Mouse (Mus musculus): ENCODE data around the gene Tdrd7. TPM values are rescaled to one million over a fixed set of nuclear protein-coding genes. Genes with fewer than 3 reads are reported as not detected.

The Tdrd7 gene
- polyA plus RNA-seq, 1 experiment from 2014 or later, result 23.2 TPM

- ChIA-PET POLR2A (no interaction called here), CTCF (interaction anchor here (2.0 kb wide), 1 partner anchor 10 kb away, joined by 6 read pairs; no protein-coding TSS in a partner anchor)
- ATAC-seq (peak; percentile 68), DNase-seq (ENCODE audit: low read depth, low spot score) (peak; percentile 47)
- in situ Hi-C loops (cut with MboI; ENCODE audit: low pct_unique_long_range_greater_than_20kb), result no loop called here
- no peak for TF ChIP-seq CTCF (IDR thresholded peaks at IDR 0.05)
- no peaks in the 10 kb centered on the region for H3K27me3 ChIP-seq
Measured at GRCm38 (mm10) chr4:46065695-46066340, 100.7 kb downstream of the Tdrd7 start.

- in situ Hi-C loops (cut with MboI; ENCODE audit: low pct_unique_long_range_greater_than_20kb), result no loop called here
- POLR2A ChIA-PET, result no interaction called here
- ATAC-seq (no peak), DNase-seq (ENCODE audit: low read depth, low spot score) (no peak)
- no peaks in the 10 kb centered on the region for H3K27me3 ChIP-seq
- CTCF ChIA-PET, result no interaction called here
- no peak for TF ChIP-seq CTCF (IDR thresholded peaks at IDR 0.05)
Measured at GRCm38 (mm10) chr4:46068060-46068459, 102.9 kb downstream of the Tdrd7 start.

GRCm38 (mm10) chr4:46068573-46068972 lies 103.4 kb downstream of the Tdrd7 start:
- no peak for TF ChIP-seq CTCF (IDR thresholded peaks at IDR 0.05)
- H3K27me3 ChIP-seq, result no peaks in the 10 kb centered on the region
- ChIA-PET CTCF (no interaction called here), POLR2A (no interaction called here)
- in situ Hi-C loops (cut with MboI; ENCODE audit: low pct_unique_long_range_greater_than_20kb), result no loop called here
- ATAC-seq, result no peak
- DNase-seq (ENCODE audit: low read depth, low spot score), result no peak

- CTCF ChIA-PET, result no interaction called here
- in situ Hi-C loops (cut with MboI; ENCODE audit: low pct_unique_long_range_greater_than_20kb), result no loop called here
- no peaks in the 10 kb centered on the region for H3K27me3 ChIP-seq
- no peak for TF ChIP-seq CTCF (IDR thresholded peaks at IDR 0.05)
- POLR2A ChIA-PET, result no interaction called here
- DNase-seq (ENCODE audit: low read depth, low spot score) (no peak), ATAC-seq (peak; percentile 70)
Measured at GRCm38 (mm10) chr4:46069851-46070482, 104.8 kb downstream of the Tdrd7 start.

GRCm38 (mm10) chr4:46072631-46073030 lies 107.5 kb downstream of the Tdrd7 start:
- ATAC-seq (no peak), DNase-seq (ENCODE audit: low read depth, low spot score) (no peak)
- no peak for TF ChIP-seq CTCF (IDR thresholded peaks at IDR 0.05)
- no peaks in the 10 kb centered on the region for H3K27me3 ChIP-seq
- in situ Hi-C loops (cut with MboI; ENCODE audit: low pct_unique_long_range_greater_than_20kb), result no loop called here
- POLR2A ChIA-PET, result no interaction called here
- CTCF ChIA-PET, result no interaction called here

GRCm38 (mm10) chr4:46073736-46074135 lies 108.6 kb downstream of the Tdrd7 start:
- TF ChIP-seq CTCF (IDR thresholded peaks at IDR 0.05), result no peak
- no peak for DNase-seq (ENCODE audit: low read depth, low spot score)
- CTCF ChIA-PET, result no interaction called here
- POLR2A ChIA-PET, result no interaction called here
- no peak for ATAC-seq
- in situ Hi-C loops (cut with MboI; ENCODE audit: low pct_unique_long_range_greater_than_20kb), result no loop called here
- no peaks in the 10 kb centered on the region for H3K27me3 ChIP-seq

- no peaks in the 10 kb centered on the region for H3K27me3 ChIP-seq
- no peak for ATAC-seq
- ChIA-PET CTCF (interaction anchor here (0.8 to 1.5 kb wide), 2 partner anchors 55 to 104 kb away, joined by 3 read pairs; no protein-coding TSS in a partner anchor), POLR2A (no interaction called here)
- in situ Hi-C loops (cut with MboI; ENCODE audit: low pct_unique_long_range_greater_than_20kb), result no loop called here
- TF ChIP-seq CTCF (IDR thresholded peaks at IDR 0.05), result no peak
- no peak for DNase-seq (ENCODE audit: low read depth, low spot score)
Measured at GRCm38 (mm10) chr4:46075664-46076063, 110.5 kb downstream of the Tdrd7 start.

GRCm38 (mm10) chr4:46076892-46077291 lies 111.8 kb downstream of the Tdrd7 start:
- POLR2A ChIA-PET, result no interaction called here
- DNase-seq (ENCODE audit: low read depth, low spot score), result no peak

GRCm38 (mm10) chr4:46080261-46080660 lies 115.1 kb downstream of the Tdrd7 start:
- in situ Hi-C loops (cut with MboI; ENCODE audit: low pct_unique_long_range_greater_than_20kb), result no loop called here
- POLR2A ChIA-PET, result no interaction called here
- TF ChIP-seq CTCF (IDR thresholded peaks at IDR 0.05), result no peak
- CTCF ChIA-PET, result no interaction called here
- H3K27me3 ChIP-seq, result no peaks in the 10 kb centered on the region
- DNase-seq (ENCODE audit: low read depth, low spot score) (no peak), ATAC-seq (no peak)

More at GRCm38 (mm10) chr4:46076892-46077291, 111.8 kb downstream of the Tdrd7 start:
- no peak for ATAC-seq
- in situ Hi-C loops (cut with MboI; ENCODE audit: low pct_unique_long_range_greater_than_20kb), result no loop called here
- TF ChIP-seq CTCF (IDR thresholded peaks at IDR 0.05), result no peak
- CTCF ChIA-PET, result no interaction called here
- H3K27me3 ChIP-seq, result no peaks in the 10 kb centered on the region

- no peaks in the 10 kb centered on the region for H3K27me3 ChIP-seq
- ChIA-PET POLR2A (no interaction called here), CTCF (no interaction called here)
- ATAC-seq, result no peak
- no peak for DNase-seq (ENCODE audit: low read depth, low spot score)
- TF ChIP-seq CTCF (IDR thresholded peaks at IDR 0.05), result no peak
- in situ Hi-C loops (cut with MboI; ENCODE audit: low pct_unique_long_range_greater_than_20kb), result no loop called here
Measured at GRCm38 (mm10) chr4:46082555-46082954, 117.4 kb downstream of the Tdrd7 start.

Other genes with a start within 250 kb of the Tdrd7 start
- gene Aldh1b1, start 166.3 kb upstream of the Tdrd7 start, polyA plus RNA-seq (2021), result 0.08 TPM
- not detected for gene Igfbpl1, start 138.4 kb upstream of the Tdrd7 start, polyA plus RNA-seq (2021)
- 0.47 TPM for gene Stra6l, start 116.7 kb upstream of the Tdrd7 start, polyA plus RNA-seq (2021)
- gene Ccdc180, start 75.0 kb upstream of the Tdrd7 start, polyA plus RNA-seq (2021), result not detected
- 14.7 TPM for gene Tmod1, start 73.6 kb downstream of the Tdrd7 start, polyA plus RNA-seq (2021)
- gene Ncbp1, start 173.3 kb downstream of the Tdrd7 start, polyA plus RNA-seq (2021), result 51.0 TPM
- 17.9 TPM for gene Tstd2, start 173.4 kb downstream of the Tdrd7 start, polyA plus RNA-seq (2021)
- gene Xpa, start 231.0 kb downstream of the Tdrd7 start, polyA plus RNA-seq (2021), result 29.1 TPM

All from Patski (cell line).